Mouse (Mus musculus): ENCODE measurements around the gene Parva. TPM values are rescaled to one million over a fixed set of nuclear protein-coding genes. Genes with fewer than 3 reads are reported as not detected.

Gene Parva
- polyA plus RNA-seq, 1 experiment from 2014 or later: 132 TPM

GRCm38 (mm10) chr7:112581621-112582020, 154.3 kb downstream of the Parva start:
- Histone ChIP-seq H3K27me3 (ENCODE audit: control insufficient read depth, insufficient read depth, low read length) (no peaks in the 10 kb centered on the region), H3K4me2 (ENCODE audit: low read depth, low read length) (no peak overlapping the region), H3K4me1 (ENCODE audit: control insufficient read depth, insufficient read depth, low read length) (no peaks in the 10 kb centered on the region; the same call in 1 of the 2 replicates), H3K9me3 (replicated peaks; ENCODE audit: control insufficient read depth, low read length) (no peaks in the 10 kb centered on the region), H3K27ac (ENCODE audit: low read length) (no peak overlapping the region), H3K4me3 (replicated peaks; ENCODE audit: low read length) (no peak overlapping the region), H3K9ac (ENCODE audit: low read length) (no peak overlapping the region), H3K36me3 (ENCODE audit: control insufficient read depth, insufficient read depth, low read length) (peaks cover 24% of the 10 kb centered on the region)
- 79% methylated on average over 6 of the region's 6 CpGs for WGBS
- no peak for ATAC-seq (ENCODE audit: insufficient read depth, low FRiP score)

- H3K36me3 ChIP-seq (ENCODE audit: control insufficient read depth, insufficient read depth, low read length): peaks cover 27% of the 10 kb centered on the region
- H3K4me2 ChIP-seq (ENCODE audit: low read depth, low read length): no peak overlapping the region
- H3K4me3 ChIP-seq (replicated peaks; ENCODE audit: low read length): no peak overlapping the region
- 75% methylated on average over 6 of the region's 6 CpGs for WGBS
- no peak overlapping the region for H3K9ac ChIP-seq (ENCODE audit: low read length)
- no peak overlapping the region for H3K27ac ChIP-seq (ENCODE audit: low read length)
- H3K9me3 ChIP-seq (replicated peaks; ENCODE audit: control insufficient read depth, low read length): no peaks in the 10 kb centered on the region
- no peaks in the 10 kb centered on the region; the same call in 1 of the 2 replicates for H3K4me1 ChIP-seq (ENCODE audit: control insufficient read depth, insufficient read depth, low read length)
- H3K27me3 ChIP-seq (ENCODE audit: control insufficient read depth, insufficient read depth, low read length): no peaks in the 10 kb centered on the region
- no peak for ATAC-seq (ENCODE audit: insufficient read depth, low FRiP score)
Observed at GRCm38 (mm10) chr7:112582882-112583405, 155.6 kb downstream of the Parva start.

- Histone ChIP-seq H3K27ac (ENCODE audit: low read length) (no peak overlapping the region), H3K36me3 (ENCODE audit: control insufficient read depth, insufficient read depth, low read length) (peaks cover 27% of the 10 kb centered on the region), H3K9me3 (replicated peaks; ENCODE audit: control insufficient read depth, low read length) (no peaks in the 10 kb centered on the region), H3K4me2 (ENCODE audit: low read depth, low read length) (no peak overlapping the region), H3K27me3 (ENCODE audit: control insufficient read depth, insufficient read depth, low read length) (no peaks in the 10 kb centered on the region), H3K4me3 (replicated peaks; ENCODE audit: low read length) (no peak overlapping the region), H3K9ac (ENCODE audit: low read length) (no peak overlapping the region), H3K4me1 (ENCODE audit: control insufficient read depth, insufficient read depth, low read length) (no peaks in the 10 kb centered on the region; the same call in none of the 2 replicates)
- ATAC-seq (ENCODE audit: insufficient read depth, low FRiP score): no peak
- 32% methylated on average over 1 of the region's 1 CpGs for WGBS
Observed at GRCm38 (mm10) chr7:112587449-112587848, 160.1 kb downstream of the Parva start.

- Histone ChIP-seq H3K27ac (ENCODE audit: low read length) (no peak overlapping the region), H3K9ac (ENCODE audit: low read length) (no peak overlapping the region), H3K4me2 (ENCODE audit: low read depth, low read length) (no peak overlapping the region), H3K4me3 (replicated peaks; ENCODE audit: low read length) (no peak overlapping the region), H3K27me3 (ENCODE audit: control insufficient read depth, insufficient read depth, low read length) (no peaks in the 10 kb centered on the region), H3K36me3 (ENCODE audit: control insufficient read depth, insufficient read depth, low read length) (peaks cover 22% of the 10 kb centered on the region; the same call in 1 of the 2 replicates), H3K9me3 (replicated peaks; ENCODE audit: control insufficient read depth, low read length) (no peaks in the 10 kb centered on the region), H3K4me1 (ENCODE audit: control insufficient read depth, insufficient read depth, low read length) (no peaks in the 10 kb centered on the region; the same call in none of the 2 replicates)
- no peak for ATAC-seq (ENCODE audit: insufficient read depth, low FRiP score)
- WGBS: 72% methylated on average over 6 of the region's 6 CpGs
Observed at GRCm38 (mm10) chr7:112589530-112589929, 162.2 kb downstream of the Parva start.

GRCm38 (mm10) chr7:112593586-112593985, 166.3 kb downstream of the Parva start:
- no peak overlapping the region for H3K27ac ChIP-seq (ENCODE audit: low read length)
- 28% methylated on average over 5 of the region's 5 CpGs for WGBS
- H3K27me3 ChIP-seq (ENCODE audit: control insufficient read depth, insufficient read depth, low read length): no peaks in the 10 kb centered on the region
- H3K9me3 ChIP-seq (replicated peaks; ENCODE audit: control insufficient read depth, low read length): no peaks in the 10 kb centered on the region
- H3K4me1 ChIP-seq (ENCODE audit: control insufficient read depth, insufficient read depth, low read length): peaks cover 5% of the 10 kb centered on the region
- H3K9ac ChIP-seq (ENCODE audit: low read length): no peak overlapping the region
- no peaks in the 10 kb centered on the region for H3K36me3 ChIP-seq (ENCODE audit: control insufficient read depth, insufficient read depth, low read length)
- no peak overlapping the region for H3K4me3 ChIP-seq (replicated peaks; ENCODE audit: low read length)
- no peak overlapping the region for H3K4me2 ChIP-seq (ENCODE audit: low read depth, low read length)
- no peak; the same call in 1 of the 2 replicates for ATAC-seq (ENCODE audit: insufficient read depth, low FRiP score)

- H3K27me3 ChIP-seq (ENCODE audit: control insufficient read depth, insufficient read depth, low read length): no peaks in the 10 kb centered on the region
- H3K4me3 ChIP-seq (replicated peaks; ENCODE audit: low read length): no peak overlapping the region
- H3K4me2 ChIP-seq (ENCODE audit: low read depth, low read length): no peak overlapping the region
- no peaks in the 10 kb centered on the region for H3K9me3 ChIP-seq (replicated peaks; ENCODE audit: control insufficient read depth, low read length)
- no peaks in the 10 kb centered on the region for H3K36me3 ChIP-seq (ENCODE audit: control insufficient read depth, insufficient read depth, low read length)
- H3K27ac ChIP-seq (ENCODE audit: low read length): 0 out of 2 replicates have a peak overlapping the region, but pooled peaks have one; percentile 5
- H3K9ac ChIP-seq (ENCODE audit: low read length): no peak overlapping the region
- peaks cover 5% of the 10 kb centered on the region; the same call in 1 of the 2 replicates for H3K4me1 ChIP-seq (ENCODE audit: control insufficient read depth, insufficient read depth, low read length)
- 45% methylated on average over 6 of the region's 6 CpGs for WGBS
- ATAC-seq (ENCODE audit: insufficient read depth, low FRiP score): peak; percentile 59; the same call in 1 of the 2 replicates
Observed at GRCm38 (mm10) chr7:112595226-112595850, 168.0 kb downstream of the Parva start.

- Histone ChIP-seq H3K9me3 (replicated peaks; ENCODE audit: control insufficient read depth, low read length) (no peaks in the 10 kb centered on the region), H3K9ac (ENCODE audit: low read length) (no peak overlapping the region), H3K4me3 (replicated peaks; ENCODE audit: low read length) (no peak overlapping the region), H3K36me3 (ENCODE audit: control insufficient read depth, insufficient read depth, low read length) (no peaks in the 10 kb centered on the region), H3K27me3 (ENCODE audit: control insufficient read depth, insufficient read depth, low read length) (no peaks in the 10 kb centered on the region), H3K4me1 (ENCODE audit: control insufficient read depth, insufficient read depth, low read length) (peaks cover 16% of the 10 kb centered on the region), H3K27ac (ENCODE audit: low read length) (no peak overlapping the region), H3K4me2 (ENCODE audit: low read depth, low read length) (no peak overlapping the region)
- no peak for ATAC-seq (ENCODE audit: insufficient read depth, low FRiP score)
- WGBS: 16% methylated on average over 2 of the region's 2 CpGs
Observed at GRCm38 (mm10) chr7:112599650-112600049, 172.3 kb downstream of the Parva start.

- ATAC-seq (ENCODE audit: insufficient read depth, low FRiP score): no peak
- Histone ChIP-seq H3K27me3 (ENCODE audit: control insufficient read depth, insufficient read depth, low read length) (no peaks in the 10 kb centered on the region), H3K36me3 (ENCODE audit: control insufficient read depth, insufficient read depth, low read length) (no peaks in the 10 kb centered on the region), H3K4me2 (ENCODE audit: low read depth, low read length) (no peak overlapping the region), H3K9me3 (replicated peaks; ENCODE audit: control insufficient read depth, low read length) (no peaks in the 10 kb centered on the region), H3K9ac (ENCODE audit: low read length) (no peak overlapping the region), H3K4me3 (replicated peaks; ENCODE audit: low read length) (no peak overlapping the region), H3K27ac (ENCODE audit: low read length) (no peak overlapping the region), H3K4me1 (ENCODE audit: control insufficient read depth, insufficient read depth, low read length) (peaks cover 13% of the 10 kb centered on the region)
- WGBS: 55% methylated on average over 3 of the region's 3 CpGs
Observed at GRCm38 (mm10) chr7:112600163-112600562, 172.9 kb downstream of the Parva start.

- no peaks in the 10 kb centered on the region for H3K27me3 ChIP-seq (ENCODE audit: control insufficient read depth, insufficient read depth, low read length)
- H3K9me3 ChIP-seq (replicated peaks; ENCODE audit: control insufficient read depth, low read length): no peaks in the 10 kb centered on the region
- 78% methylated on average over 5 of the region's 5 CpGs for WGBS
- ATAC-seq (ENCODE audit: insufficient read depth, low FRiP score): no peak
- no peak overlapping the region for H3K9ac ChIP-seq (ENCODE audit: low read length)
- peaks cover 12% of the 10 kb centered on the region; the same call in 1 of the 2 replicates for H3K4me1 ChIP-seq (ENCODE audit: control insufficient read depth, insufficient read depth, low read length)
- peak overlapping the region; percentile 48; the same call in 1 of the 2 replicates for H3K27ac ChIP-seq (ENCODE audit: low read length)
- no peaks in the 10 kb centered on the region for H3K36me3 ChIP-seq (ENCODE audit: control insufficient read depth, insufficient read depth, low read length)
- no peak overlapping the region for H3K4me3 ChIP-seq (replicated peaks; ENCODE audit: low read length)
- no peak overlapping the region for H3K4me2 ChIP-seq (ENCODE audit: low read depth, low read length)
Observed at GRCm38 (mm10) chr7:112602966-112603365, 175.7 kb downstream of the Parva start.
